Mouse (Mus musculus): ENCODE results near the gene Srr. TPM values are rescaled to one million over a fixed set of nuclear protein-coding genes. Genes with fewer than 3 reads are reported as not detected.
A peak's percentile ranks its signal among the peaks of the same experiment; 100 is the strongest.

Gene Srr
- 38.6 and 40.4 TPM in 2 replicates for polyA plus RNA-seq (2015; fragmentation: Nextera tagmentation; extraction: Ambion mirVana)

DNA sequence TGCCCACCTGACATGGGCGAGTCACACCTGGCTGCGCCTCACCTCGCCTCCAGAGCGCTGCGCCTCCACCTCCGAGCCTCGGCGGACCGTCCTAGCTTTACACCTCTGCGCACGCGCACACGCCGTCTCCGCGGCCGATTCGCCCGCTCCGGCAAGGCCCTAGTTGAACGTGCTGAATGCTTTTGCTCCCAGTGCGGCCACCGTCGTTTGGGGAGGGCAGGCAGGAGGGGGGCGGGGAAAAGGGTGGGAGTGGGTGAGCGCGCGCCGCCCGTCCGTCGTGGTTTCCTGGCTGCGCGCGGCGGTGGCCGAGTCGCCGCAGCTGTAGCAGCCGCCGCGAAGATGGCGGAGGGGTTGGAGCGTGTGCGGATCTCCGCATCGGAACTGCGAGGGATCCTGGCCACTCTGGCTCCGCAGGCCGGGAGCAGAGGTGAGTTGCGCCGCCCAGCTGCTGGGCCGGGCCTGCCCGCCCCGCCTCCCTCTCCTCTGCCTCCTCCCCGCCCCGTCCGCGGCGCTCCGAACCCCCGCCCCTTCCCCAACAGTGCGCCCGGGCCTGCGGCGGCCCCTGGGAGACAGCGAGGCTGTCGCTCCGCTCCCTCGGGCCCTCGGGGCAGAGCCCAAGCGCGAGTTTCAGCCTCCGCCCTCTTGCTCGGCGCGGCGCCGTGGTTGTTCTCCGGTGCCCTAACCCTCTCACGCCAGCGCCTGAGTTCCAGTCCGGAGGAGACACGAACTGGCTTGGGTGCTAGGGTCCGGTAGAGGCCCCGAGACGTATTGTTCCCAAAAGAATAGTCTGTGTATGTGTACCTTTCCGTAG, at the start of gene Srr, which contains the start of gene Smg6:
Gene Srr, minus strand, starts transcription at position 372 of the 811 bp plus-strand sequence.
Gene Smg6, plus strand, starts transcription at position 247 of the 811 bp plus-strand sequence.
- under 1% methylated on average over 83 of the region's 88 CpGs for WGBS
- Histone ChIP-seq H3K9ac (peak within 1 kb of the TSS; percentile 84), H3K9me3 (no peaks in the 10 kb centered on the region)

DNA sequence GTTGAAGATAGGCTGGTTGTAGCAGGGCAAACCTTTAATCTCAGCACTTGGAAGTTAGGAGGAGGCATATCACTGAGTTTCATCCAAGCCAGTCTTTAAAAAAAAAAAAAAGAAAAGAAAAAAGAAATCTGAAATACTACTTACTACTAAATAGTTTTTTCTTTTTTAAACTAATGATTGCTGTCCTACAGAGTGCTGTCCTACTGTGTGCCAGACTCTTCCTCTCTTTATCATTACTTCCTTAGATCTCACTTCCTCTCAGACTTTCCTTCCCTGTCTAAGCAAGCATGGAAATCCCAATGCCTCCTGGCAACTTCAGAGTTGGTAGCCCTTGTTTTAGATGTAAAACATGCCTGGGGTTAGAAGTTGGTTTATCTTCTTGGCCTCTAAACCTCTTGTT, 48.9 kb upstream of the Srr start:
- no peaks in the 10 kb centered on the region for H3K9me3 ChIP-seq
- H3K27me3 ChIP-seq (replicated peaks): no peaks in the 10 kb centered on the region
- H3K36me3 ChIP-seq (replicated peaks): no peaks in the 10 kb centered on the region
- H3K4me1 ChIP-seq: no peaks in the 10 kb centered on the region
- H3K4me2 ChIP-seq: no peak overlapping the region
- no peak overlapping the region for H3K4me3 ChIP-seq
- no peak overlapping the region for H3K9ac ChIP-seq
- no peak for ATAC-seq (replicated peaks)
- no peak overlapping the region for H3K27ac ChIP-seq

More for the DNA sequence above, at the start of gene Srr, which contains the start of gene Smg6:
- no peaks in the 10 kb centered on the region for H3K27me3 ChIP-seq (replicated peaks)
- peak within 1 kb of the TSS; percentile 76 for H3K4me3 ChIP-seq
- peak; percentile 96 for ATAC-seq (replicated peaks)
- H3K36me3 ChIP-seq (replicated peaks): no peaks in the 10 kb centered on the region
- peaks cover 25% of the 10 kb centered on the region for H3K4me1 ChIP-seq
- H3K27ac ChIP-seq: peak within 1 kb of the TSS; percentile 97
- peak within 1 kb of the TSS; percentile 58 for H3K4me2 ChIP-seq

DNA sequence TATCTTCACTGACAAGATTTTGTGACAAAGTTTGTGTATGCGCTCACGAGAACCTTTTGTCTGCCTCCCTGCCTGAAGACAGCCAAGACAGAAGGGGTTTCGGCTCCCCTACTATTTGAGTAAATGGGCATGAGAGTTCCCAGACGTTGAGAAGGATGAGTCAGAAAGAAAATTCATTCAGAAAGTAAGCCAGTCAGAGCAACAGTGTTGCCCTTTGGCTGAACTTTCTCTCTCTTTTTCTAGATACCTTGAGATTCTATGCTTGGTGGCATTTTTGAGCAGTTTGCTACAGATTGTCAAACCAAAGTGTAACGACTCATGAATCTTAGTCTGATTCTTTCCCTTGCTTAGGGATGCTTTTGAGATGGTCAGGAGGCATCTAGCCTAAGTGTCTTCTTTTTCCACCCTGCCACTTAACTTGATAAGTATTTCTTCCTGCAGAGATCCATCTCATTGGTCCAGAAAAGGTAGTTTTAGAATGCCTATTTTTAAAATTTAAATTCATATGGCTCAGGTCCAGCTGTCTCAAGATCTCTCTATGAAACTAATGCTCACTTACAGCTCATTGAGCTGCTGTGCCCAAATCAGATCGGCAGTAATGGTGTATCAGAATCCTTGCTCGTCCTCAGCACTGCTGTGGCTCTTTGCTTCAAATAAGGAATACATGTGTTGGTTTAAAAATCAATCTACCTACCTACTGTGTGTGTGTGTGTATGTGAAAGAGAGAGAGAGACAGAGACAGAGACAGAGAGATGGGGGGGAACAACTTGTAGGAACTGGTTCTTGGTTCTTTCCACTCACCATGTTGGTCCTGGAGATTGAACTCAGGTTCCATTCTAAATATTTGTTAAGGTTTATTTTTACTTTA, 47.8 kb upstream of the Srr start:
- 89% methylated on average over 7 of the region's 7 CpGs for WGBS

DNA sequence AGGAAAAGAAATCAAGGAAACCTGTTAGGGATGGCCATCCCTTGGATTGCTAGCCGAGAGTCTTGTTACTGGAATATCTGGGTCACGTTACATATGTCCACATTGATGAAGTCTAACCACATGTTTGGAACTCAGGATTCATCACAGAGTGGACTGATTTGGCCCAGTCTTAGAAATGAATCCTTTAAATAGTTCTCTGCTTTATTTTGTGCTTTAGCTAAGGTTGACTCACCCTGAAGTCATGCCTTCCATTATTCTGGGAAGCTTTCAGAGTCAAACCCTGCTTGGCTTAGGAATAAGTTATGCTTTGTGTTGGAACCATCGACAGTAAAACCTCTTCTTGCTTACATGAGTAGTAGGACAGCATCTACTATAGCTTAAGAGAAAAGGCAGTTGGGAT, 39.8 kb upstream of the Srr start:
- Histone ChIP-seq H3K4me3 (no peak overlapping the region), H3K9ac (no peak overlapping the region), H3K9me3 (no peaks in the 10 kb centered on the region), H3K27me3 (replicated peaks) (no peaks in the 10 kb centered on the region), H3K4me2 (no peak overlapping the region), H3K4me1 (0 out of 2 replicates have a peak, but pooled peaks cover 2% of the 10 kb centered on the region), H3K27ac (no peak overlapping the region), H3K36me3 (replicated peaks) (no peaks in the 10 kb centered on the region)
- no peak for ATAC-seq (replicated peaks)
- 95% methylated on average over 3 of the region's 3 CpGs for WGBS

More for the DNA sequence above, 47.8 kb upstream of the Srr start:
- Histone ChIP-seq H3K9me3 (no peaks in the 10 kb centered on the region), H3K9ac (no peak overlapping the region), H3K4me2 (no peak overlapping the region), H3K4me3 (no peak overlapping the region), H3K27ac (no peak overlapping the region), H3K27me3 (replicated peaks) (no peaks in the 10 kb centered on the region), H3K4me1 (no peaks in the 10 kb centered on the region), H3K36me3 (replicated peaks) (no peaks in the 10 kb centered on the region)
- no peak for ATAC-seq (replicated peaks)

DNA sequence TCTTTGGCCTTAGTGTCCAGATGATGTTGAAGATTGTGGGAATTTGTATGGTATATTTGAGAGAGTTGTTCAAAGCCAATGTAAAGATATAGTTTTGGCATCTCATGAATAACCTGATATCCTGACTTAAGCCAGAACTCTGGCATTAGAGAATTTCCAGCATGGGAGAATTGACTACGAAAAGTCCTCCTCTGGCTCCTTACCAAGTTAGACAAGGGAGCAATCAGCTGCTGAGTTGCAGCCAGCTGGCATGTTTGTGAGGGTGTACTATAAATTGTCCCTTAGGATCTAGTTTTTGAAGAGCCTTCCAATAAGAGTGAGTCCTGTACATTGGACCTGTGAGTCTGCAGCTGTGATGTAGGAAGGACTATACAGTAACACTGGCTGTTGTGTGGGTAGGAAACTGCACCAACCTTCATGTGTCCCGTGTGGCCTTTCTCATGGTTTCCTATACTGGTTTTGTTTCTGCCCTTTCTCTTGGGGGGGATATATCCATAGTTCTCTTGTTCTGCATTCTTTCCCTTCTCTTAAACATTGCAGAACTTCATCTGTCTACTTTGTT, 37.2 kb upstream of the Srr start:
- Histone ChIP-seq H3K27me3 (replicated peaks) (no peaks in the 10 kb centered on the region), H3K27ac (no peak overlapping the region), H3K36me3 (replicated peaks) (no peaks in the 10 kb centered on the region), H3K4me2 (no peak overlapping the region), H3K4me3 (no peak overlapping the region), H3K9ac (no peak overlapping the region), H3K9me3 (no peaks in the 10 kb centered on the region), H3K4me1 (0 out of 2 replicates have a peak, but pooled peaks cover 2% of the 10 kb centered on the region)
- WGBS: 82% methylated on average over 2 of the region's 2 CpGs
- no peak for ATAC-seq (replicated peaks)

- H3K9me3 ChIP-seq: no peaks in the 10 kb centered on the region
- H3K36me3 ChIP-seq (replicated peaks): no peaks in the 10 kb centered on the region; the same call in 1 of the 2 replicates
- ATAC-seq (replicated peaks): no peak
- H3K4me2 ChIP-seq: no peak overlapping the region
- 0 out of 2 replicates have a peak, but pooled peaks cover 2% of the 10 kb centered on the region for H3K4me1 ChIP-seq
- no peak overlapping the region for H3K4me3 ChIP-seq
- H3K27ac ChIP-seq: no peak overlapping the region
- H3K27me3 ChIP-seq (replicated peaks): no peaks in the 10 kb centered on the region
- no peak overlapping the region for H3K9ac ChIP-seq
These were observed 36.2 kb upstream of the Srr start for GRCm38 (mm10) chr11:74961953-74962352.

GRCm38 (mm10) chr11:74960031-74960551, 34.3 kb upstream of the Srr start:
- ATAC-seq (replicated peaks): no peak
- WGBS: 94% methylated on average over 9 of the region's 9 CpGs
- Histone ChIP-seq H3K36me3 (replicated peaks) (no peaks in the 10 kb centered on the region; the same call in 1 of the 2 replicates), H3K27ac (no peak overlapping the region), H3K9me3 (no peaks in the 10 kb centered on the region), H3K9ac (no peak overlapping the region), H3K4me3 (no peak overlapping the region), H3K4me2 (no peak overlapping the region), H3K27me3 (replicated peaks) (no peaks in the 10 kb centered on the region), H3K4me1 (0 out of 2 replicates have a peak, but pooled peaks cover 2% of the 10 kb centered on the region)

DNA sequence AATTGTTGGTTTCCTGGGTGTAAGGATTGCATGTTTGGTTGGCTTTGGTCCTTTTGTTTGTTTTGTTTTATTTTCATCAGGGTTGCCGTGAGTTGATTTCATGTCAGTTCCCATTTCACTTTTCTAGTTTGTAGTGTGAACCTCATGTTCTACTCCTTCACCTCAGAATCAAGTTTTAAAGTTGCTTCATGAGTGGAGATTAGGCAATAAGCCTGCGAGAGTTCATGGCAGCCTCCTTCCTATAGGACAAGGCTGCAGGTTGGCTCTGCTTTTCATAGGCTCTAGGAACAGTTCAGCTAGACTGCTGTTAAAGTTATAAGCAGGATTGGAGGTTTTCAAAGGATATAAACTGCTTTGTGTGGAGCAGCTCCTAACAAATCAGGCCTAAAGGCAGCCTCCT, 33.8 kb upstream of the Srr start:
- Histone ChIP-seq H3K4me3 (no peak overlapping the region), H3K9ac (no peak overlapping the region), H3K4me1 (0 out of 2 replicates have a peak, but pooled peaks cover 2% of the 10 kb centered on the region), H3K36me3 (replicated peaks) (no peaks in the 10 kb centered on the region; the same call in 1 of the 2 replicates), H3K4me2 (no peak overlapping the region), H3K27ac (no peak overlapping the region), H3K27me3 (replicated peaks) (no peaks in the 10 kb centered on the region), H3K9me3 (no peaks in the 10 kb centered on the region)
- WGBS: 95% methylated on average over 2 of the region's 2 CpGs
- no peak for ATAC-seq (replicated peaks)

DNA sequence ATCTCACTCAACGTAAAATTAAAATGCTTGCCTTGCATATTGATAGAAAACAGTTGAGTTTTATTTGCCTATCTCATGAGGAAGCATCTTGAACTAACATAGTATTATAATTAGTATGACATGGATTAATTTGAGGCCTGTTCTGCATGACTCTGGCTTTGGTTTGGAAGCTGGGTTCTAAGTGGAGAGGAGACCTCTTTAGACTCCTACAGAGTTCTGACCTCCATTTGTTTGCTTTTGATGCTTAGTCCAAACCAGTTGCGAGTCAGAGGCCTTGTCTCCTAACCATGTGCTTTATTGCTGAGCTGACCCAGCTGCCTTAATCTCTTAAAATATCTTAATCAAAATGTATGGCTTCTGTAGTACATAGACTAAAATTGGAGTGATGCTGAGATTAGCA, 31.9 kb upstream of the Srr start:
- Histone ChIP-seq H3K27me3 (replicated peaks) (no peaks in the 10 kb centered on the region), H3K4me1 (no peaks in the 10 kb centered on the region), H3K9ac (no peak overlapping the region), H3K36me3 (replicated peaks) (no peaks in the 10 kb centered on the region; the same call in 1 of the 2 replicates), H3K9me3 (no peaks in the 10 kb centered on the region), H3K4me3 (no peak overlapping the region), H3K27ac (no peak overlapping the region), H3K4me2 (no peak overlapping the region)
- ATAC-seq (replicated peaks): no peak
- 89% methylated on average over 2 of the region's 2 CpGs for WGBS

DNA sequence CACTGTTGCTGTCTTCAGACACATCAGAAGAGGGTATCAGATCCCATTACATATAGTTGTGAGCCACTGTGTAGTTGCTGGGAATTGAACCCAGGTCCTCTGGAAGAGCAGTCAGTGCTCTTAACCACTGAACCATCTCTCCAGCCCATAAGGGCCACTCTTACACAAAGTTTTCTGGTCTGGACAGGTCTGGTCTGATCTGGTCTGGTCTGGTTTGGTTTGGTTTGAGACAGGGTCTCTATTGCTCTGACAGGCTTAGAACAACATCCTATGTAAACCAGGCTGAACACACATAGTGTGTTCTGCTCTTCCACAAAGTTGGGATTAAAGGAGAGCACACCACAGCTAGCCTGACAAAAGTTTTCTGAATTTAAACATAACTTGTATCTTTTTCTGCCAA, 30.3 kb upstream of the Srr start:
- no peaks in the 10 kb centered on the region; the same call in 1 of the 2 replicates for H3K36me3 ChIP-seq (replicated peaks)
- no peak overlapping the region for H3K27ac ChIP-seq
- no peaks in the 10 kb centered on the region for H3K4me1 ChIP-seq
- no peak overlapping the region for H3K9ac ChIP-seq
- no peaks in the 10 kb centered on the region for H3K9me3 ChIP-seq
- ATAC-seq (replicated peaks): no peak
- no peaks in the 10 kb centered on the region for H3K27me3 ChIP-seq (replicated peaks)
- no peak overlapping the region for H3K4me2 ChIP-seq
- no peak overlapping the region for H3K4me3 ChIP-seq

- no peaks in the 10 kb centered on the region for H3K27me3 ChIP-seq (replicated peaks)
- H3K36me3 ChIP-seq (replicated peaks): no peaks in the 10 kb centered on the region; the same call in 1 of the 2 replicates
- H3K4me3 ChIP-seq: no peak overlapping the region
- no peak for ATAC-seq (replicated peaks)
- no peaks in the 10 kb centered on the region for H3K9me3 ChIP-seq
- H3K4me1 ChIP-seq: no peaks in the 10 kb centered on the region
- H3K4me2 ChIP-seq: no peak overlapping the region
- H3K9ac ChIP-seq: no peak overlapping the region
- no peak overlapping the region for H3K27ac ChIP-seq
These were observed 29.2 kb upstream of the Srr start for GRCm38 (mm10) chr11:74954901-74955300.

DNA sequence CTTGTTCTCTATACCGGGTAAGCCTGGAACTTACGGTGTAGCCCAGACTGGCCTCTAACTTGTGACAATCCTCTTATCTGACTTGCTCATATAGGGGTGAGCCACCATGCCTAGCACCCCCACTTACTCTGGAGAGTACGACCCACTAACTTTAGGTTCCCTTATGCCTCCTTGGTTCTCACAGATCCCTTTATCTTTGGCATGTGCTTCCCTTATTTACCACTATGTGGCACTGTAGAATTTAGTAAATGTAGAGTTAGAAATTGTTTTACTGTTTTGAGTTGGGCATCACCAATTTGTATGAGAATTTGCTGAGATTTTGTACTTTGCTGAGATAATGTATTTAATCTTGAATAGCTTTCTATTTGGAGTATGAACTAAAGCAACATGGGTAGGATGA, 20.6 kb upstream of the Srr start:
- H3K4me3 ChIP-seq: no peak overlapping the region
- 83% methylated on average over 3 of the region's 3 CpGs for WGBS
- no peaks in the 10 kb centered on the region for H3K4me1 ChIP-seq
- H3K27me3 ChIP-seq (replicated peaks): no peaks in the 10 kb centered on the region
- H3K27ac ChIP-seq: no peak overlapping the region
- no peak overlapping the region for H3K9ac ChIP-seq
- no peak overlapping the region for H3K4me2 ChIP-seq
- ATAC-seq (replicated peaks): no peak; the same call in 1 of the 2 replicates
- H3K9me3 ChIP-seq: no peaks in the 10 kb centered on the region
- H3K36me3 ChIP-seq (replicated peaks): peaks cover 5% of the 10 kb centered on the region; the same call in 1 of the 2 replicates

Measured in midbrain, embryonic 15.5 days (tissue).